Mouse (Mus musculus) heart, embryonic 15.5 days (tissue): ENCODE measurements around the gene Pygm. TPM values are rescaled to one million over a fixed set of nuclear protein-coding genes. Genes with fewer than 3 reads are reported as not detected.

Experiments used
- ATAC-seq: fragments of 200-750 bp; cut with Nextera tagmentation; replicated peaks from 2 replicates; pipeline ENCODE4 v1.8.0; 2017; ENCODE audit warnings: low read depth, moderate TSS enrichment; ENCODE audit not compliant: insufficient number of reproducible peaks, insufficient read depth, low FRiP score
- H3K27ac ChIP-seq: fragments of 300-500 bp; sonication (generic); 2 replicates; pipeline ENCODE4 v1.5.1; 2015; ENCODE audit warnings: mild to moderate bottlenecking, inconsistent platforms
- H3K27me3 ChIP-seq: fragments of 300-500 bp; sonication (generic); 2 replicates; pipeline ENCODE4 v1.6.1; 2015; ENCODE audit warnings: inconsistent platforms
- H3K36me3 ChIP-seq: fragments of 300-500 bp; sonication (generic); 2 replicates; pipeline ENCODE4 v1.6.1; 2015; ENCODE audit warnings: mild to moderate bottlenecking, inconsistent platforms
- H3K4me1 ChIP-seq: fragments of 300-500 bp; sonication (generic); replicated peaks from 2 replicates; pipeline ENCODE4 v1.6.1; 2015; ENCODE audit warnings: inconsistent platforms
- H3K4me2 ChIP-seq: fragments of 300-500 bp; sonication (generic); 2 replicates; pipeline ENCODE4 v1.6.1; 2015; ENCODE audit warnings: inconsistent platforms, mild to moderate bottlenecking, moderate library complexity
- H3K4me3 ChIP-seq: fragments of 300-500 bp; sonication (generic); 2 replicates; pipeline ENCODE4 v1.5.1; 2015; ENCODE audit warnings: mild to moderate bottlenecking, inconsistent platforms
- H3K9ac ChIP-seq: fragments of 300-500 bp; sonication (generic); 2 replicates; pipeline ENCODE4 v1.6.1; 2015; ENCODE audit warnings: mild to moderate bottlenecking, inconsistent platforms
- H3K9me3 ChIP-seq: fragments of 300-500 bp; sonication (generic); replicated peaks from 2 replicates; pipeline ENCODE4 v1.6.1; 2016; ENCODE audit warnings: inconsistent platforms
- WGBS: fragments of 180-500 bp; shearing (Covaris S2); methylation state at CpG from one replicate; pipeline ENCODE4 v1.1.7; 2015; ENCODE audit warnings: mixed read lengths; 5-methylcytosine and 5-hydroxymethylcytosine counted together
- polyA plus RNA-seq: library from polyadenylated mRNA; unstranded; fragments of >200 nt; fragmentation: Nextera tagmentation; extraction: Ambion mirVana; gene quantifications from 2 replicates; pipeline ENCODE4 v1.2.1, GENCODE M21; 2015

Pygm gene
- polyA plus RNA-seq, 1 experiment from 2014 or later, result 297 TPM

DNA sequence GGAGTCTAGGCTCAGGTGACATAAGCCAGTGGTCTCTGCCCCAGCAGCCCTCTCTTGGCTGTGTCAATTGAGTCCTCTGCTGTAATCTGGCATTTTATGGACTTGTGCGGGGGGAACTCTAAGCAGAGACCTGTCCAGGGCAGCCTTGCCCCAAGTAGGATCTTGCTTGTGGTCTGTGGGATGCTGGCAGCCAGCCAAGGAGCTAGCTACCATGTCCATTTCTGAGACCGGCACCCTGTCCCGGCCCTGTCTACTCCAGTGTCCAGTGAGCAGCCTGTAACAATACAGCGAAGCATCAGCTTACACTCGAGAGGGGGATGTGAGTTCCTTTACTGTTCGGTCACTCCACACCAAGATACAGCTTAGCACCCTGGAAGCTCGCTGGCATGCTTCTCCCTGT, 30.2 kb upstream of the Pygm start:
- 0 out of 2 replicates have a peak, but pooled peaks cover 4% of the 10 kb centered on the region for H3K36me3 ChIP-seq
- no peak overlapping the region for H3K27ac ChIP-seq
- H3K9me3 ChIP-seq, result no peaks in the 10 kb centered on the region
- 59% methylated on average over 7 of the region's 7 CpGs for WGBS
- no peak overlapping the region for H3K4me2 ChIP-seq
- no peak for ATAC-seq
- no peak overlapping the region for H3K9ac ChIP-seq
- no peak overlapping the region for H3K4me3 ChIP-seq
- H3K27me3 ChIP-seq, result no peaks in the 10 kb centered on the region
- peaks cover 16% of the 10 kb centered on the region; the same call in 1 of the 2 replicates for H3K4me1 ChIP-seq

DNA sequence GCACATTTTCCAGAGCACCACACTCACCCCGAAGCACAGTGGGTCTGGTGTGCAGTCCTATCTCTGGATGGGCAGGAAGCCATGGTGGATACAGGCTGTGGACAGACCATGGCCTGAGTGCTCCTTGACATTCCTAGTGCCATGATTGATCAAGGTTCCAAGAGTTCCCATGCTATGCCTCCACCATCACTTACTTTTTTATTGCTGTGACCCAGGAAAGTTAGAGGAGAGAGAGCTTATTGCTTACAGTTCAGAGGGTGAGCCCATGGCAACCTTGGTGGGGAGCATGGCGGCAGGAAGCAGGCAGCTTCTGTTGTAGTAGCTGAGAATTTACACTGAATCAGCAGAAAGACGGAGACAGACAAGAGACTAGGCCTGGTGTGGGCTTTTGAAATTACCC, 22.9 kb upstream of the Pygm start:
- WGBS, result 89% methylated on average over 3 of the region's 3 CpGs
- ATAC-seq, result no peak

GRCm38 (mm10) chr19:6363091-6363410, 21.1 kb upstream of the Pygm start:
- Histone ChIP-seq H3K27me3 (no peaks in the 10 kb centered on the region), H3K27ac (peak overlapping the region; percentile 99), H3K9me3 (no peaks in the 10 kb centered on the region), H3K4me1 (peaks cover 27% of the 10 kb centered on the region), H3K9ac (peak overlapping the region; percentile 41), H3K4me2 (peak overlapping the region; percentile 61), H3K36me3 (peaks cover 29% of the 10 kb centered on the region), H3K4me3 (peak overlapping the region; percentile 99)
- 2% methylated on average over 11 of the region's 11 CpGs for WGBS
- ATAC-seq, result no peak

More for the DNA sequence above, 22.9 kb upstream of the Pygm start:
- Histone ChIP-seq H3K27ac (no peak overlapping the region), H3K9ac (no peak overlapping the region), H3K4me3 (no peak overlapping the region), H3K27me3 (no peaks in the 10 kb centered on the region), H3K36me3 (peaks cover 12% of the 10 kb centered on the region), H3K9me3 (no peaks in the 10 kb centered on the region), H3K4me1 (peaks cover 16% of the 10 kb centered on the region), H3K4me2 (no peak overlapping the region)

DNA sequence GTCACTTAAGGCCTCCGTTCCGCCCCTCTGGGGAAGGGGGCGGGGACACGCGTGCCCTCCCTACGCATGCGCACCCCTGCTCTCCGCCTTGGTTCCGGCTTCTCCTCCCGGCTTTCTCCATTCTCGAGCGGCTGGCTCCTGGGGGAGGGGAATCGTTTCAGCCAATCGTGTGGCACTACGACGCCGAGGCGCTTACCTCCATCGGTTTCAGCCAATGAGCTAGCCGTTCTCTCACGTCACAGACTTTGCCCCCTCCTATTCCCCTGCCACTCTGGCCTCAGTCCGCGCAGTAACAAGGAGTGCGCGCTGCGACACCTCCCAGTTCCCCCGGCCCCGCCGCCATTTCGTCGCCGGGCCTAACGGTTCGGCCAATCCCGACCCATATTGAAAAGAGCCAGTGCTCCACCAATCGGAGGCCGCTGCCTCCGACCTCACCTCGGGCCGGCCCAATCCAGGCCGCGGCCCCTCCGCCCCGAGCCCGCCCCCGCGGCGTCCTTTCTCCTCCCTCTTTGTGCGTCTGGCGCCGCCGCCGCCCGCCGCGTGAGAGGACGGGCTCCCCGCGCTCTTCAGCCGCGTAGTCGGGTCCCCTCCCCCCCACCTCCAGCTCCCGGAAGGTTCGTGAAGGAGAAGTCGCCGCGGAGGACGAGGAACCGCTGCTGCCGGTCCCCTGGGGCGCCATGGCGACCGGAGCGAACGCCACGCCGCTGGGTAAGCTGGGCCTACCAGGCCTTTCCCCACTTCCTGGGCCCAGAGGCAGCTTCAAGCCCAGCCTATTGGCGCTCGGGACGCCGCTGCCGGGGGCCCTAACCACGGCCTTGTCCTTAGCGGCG, 20.6 kb upstream of the Pygm start, which contains the start of gene Sf1:
TSS of gene Sf1 (plus strand) at position 280 of the 830 bp plus-strand sequence.
- H3K9me3 ChIP-seq, result no peaks in the 10 kb centered on the region
- ATAC-seq, result peak; percentile 98
- peak within 1 kb of the TSS; percentile 99 for H3K4me3 ChIP-seq
- peak within 1 kb of the TSS; percentile 99 for H3K9ac ChIP-seq
- peak within 1 kb of the TSS; percentile 89 for H3K4me2 ChIP-seq
- H3K4me1 ChIP-seq, result peaks cover 27% of the 10 kb centered on the region
- H3K36me3 ChIP-seq, result peaks cover 35% of the 10 kb centered on the region
- H3K27ac ChIP-seq, result peak within 1 kb of the TSS; percentile 99
- 1% methylated on average over 85 of the region's 85 CpGs for WGBS
- H3K27me3 ChIP-seq, result no peaks in the 10 kb centered on the region

- Histone ChIP-seq H3K9me3 (no peaks in the 10 kb centered on the region), H3K36me3 (peaks cover 40% of the 10 kb centered on the region), H3K27ac (peak overlapping the region; percentile 99), H3K4me3 (peak overlapping the region; percentile 99), H3K27me3 (no peaks in the 10 kb centered on the region), H3K4me2 (peak overlapping the region; percentile 89), H3K9ac (peak overlapping the region; percentile 99), H3K4me1 (peaks cover 27% of the 10 kb centered on the region)
- ATAC-seq, result no peak
- WGBS, result under 1% methylated on average over 54 of the region's 55 CpGs
Measured at GRCm38 (mm10) chr19:6364317-6364725, 19.9 kb upstream of the Pygm start.

DNA sequence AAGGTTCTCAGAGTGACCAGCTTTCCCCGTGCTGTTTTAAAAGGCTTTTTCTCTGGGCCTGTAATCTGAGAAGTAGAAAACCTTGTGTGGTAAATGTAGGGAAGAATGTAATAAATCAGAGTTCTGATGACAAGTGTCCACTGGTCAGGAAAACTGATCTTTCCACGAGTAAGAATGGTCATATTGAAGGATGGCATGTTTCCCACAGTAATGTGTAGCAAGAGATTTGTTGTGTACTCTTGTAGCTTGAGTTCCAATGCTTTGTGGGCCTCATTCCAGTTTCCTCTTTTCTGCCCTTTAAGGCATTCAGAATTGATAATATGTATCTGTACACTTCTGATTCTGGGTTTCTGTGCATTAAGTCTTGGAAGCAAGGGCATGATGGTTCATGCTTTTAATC, 19.4 kb upstream of the Pygm start:
- Histone ChIP-seq H3K9ac (peak overlapping the region; percentile 99), H3K36me3 (peaks cover 46% of the 10 kb centered on the region), H3K4me2 (peak overlapping the region; percentile 89), H3K27ac (peak overlapping the region; percentile 99), H3K27me3 (no peaks in the 10 kb centered on the region), H3K4me1 (peaks cover 27% of the 10 kb centered on the region), H3K4me3 (peak overlapping the region; percentile 99), H3K9me3 (no peaks in the 10 kb centered on the region)
- WGBS, result 0% methylated on average over 2 of the region's 2 CpGs
- no peak for ATAC-seq

GRCm38 (mm10) chr19:6370175-6370574, 14.0 kb upstream of the Pygm start:
- Histone ChIP-seq H3K4me1 (peaks cover 28% of the 10 kb centered on the region), H3K27me3 (no peaks in the 10 kb centered on the region), H3K9me3 (no peaks in the 10 kb centered on the region), H3K4me2 (no peak overlapping the region), H3K4me3 (no peak overlapping the region), H3K27ac (no peak overlapping the region), H3K9ac (no peak overlapping the region), H3K36me3 (peaks cover 96% of the 10 kb centered on the region)
- no peak for ATAC-seq
- WGBS, result 84% methylated on average over 2 of the region's 2 CpGs

GRCm38 (mm10) chr19:6372433-6372832, 11.8 kb upstream of the Pygm start:
- peaks cover 27% of the 10 kb centered on the region for H3K4me1 ChIP-seq
- no peak for ATAC-seq
- WGBS, result 90% methylated on average over 3 of the region's 3 CpGs
- H3K4me2 ChIP-seq, result no peak overlapping the region
- H3K4me3 ChIP-seq, result no peak overlapping the region
- no peak overlapping the region for H3K9ac ChIP-seq
- no peaks in the 10 kb centered on the region for H3K9me3 ChIP-seq
- peaks cover 98% of the 10 kb centered on the region for H3K36me3 ChIP-seq
- H3K27me3 ChIP-seq, result no peaks in the 10 kb centered on the region
- H3K27ac ChIP-seq, result no peak overlapping the region

- Histone ChIP-seq H3K27ac (peak overlapping the region; percentile 31), H3K4me2 (no peak overlapping the region), H3K4me3 (no peak overlapping the region), H3K9me3 (no peaks in the 10 kb centered on the region), H3K4me1 (peaks cover 32% of the 10 kb centered on the region), H3K36me3 (peaks cover 98% of the 10 kb centered on the region), H3K9ac (no peak overlapping the region), H3K27me3 (no peaks in the 10 kb centered on the region)
- ATAC-seq, result 0 out of 2 replicates have a peak, but pooled peaks have one; percentile 20
- 60% methylated on average over 12 of the region's 12 CpGs for WGBS
Measured at GRCm38 (mm10) chr19:6373539-6374400, 10.4 kb upstream of the Pygm start.

DNA sequence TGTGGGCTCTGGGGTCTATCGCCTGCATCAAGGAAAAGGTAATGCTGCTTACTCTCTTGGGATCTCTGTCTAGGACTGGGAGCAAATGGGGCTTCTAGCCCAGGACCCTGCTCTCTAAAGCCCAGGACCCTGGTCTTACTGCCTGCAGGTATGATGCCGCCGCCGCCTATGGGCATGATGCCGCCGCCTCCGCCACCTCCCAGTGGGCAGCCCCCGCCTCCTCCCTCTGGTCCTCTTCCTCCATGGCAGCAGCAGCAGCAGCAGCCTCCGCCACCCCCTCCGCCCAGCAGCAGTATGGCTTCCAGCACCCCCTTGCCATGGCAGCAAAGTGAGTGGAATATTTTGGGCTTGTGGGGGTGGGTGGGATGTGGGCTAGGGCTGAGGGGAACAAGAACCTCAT, 9.6 kb upstream of the Pygm start:
- WGBS, result 94% methylated on average over 10 of the region's 10 CpGs
- H3K4me3 ChIP-seq, result no peak overlapping the region
- no peak for ATAC-seq

DNA sequence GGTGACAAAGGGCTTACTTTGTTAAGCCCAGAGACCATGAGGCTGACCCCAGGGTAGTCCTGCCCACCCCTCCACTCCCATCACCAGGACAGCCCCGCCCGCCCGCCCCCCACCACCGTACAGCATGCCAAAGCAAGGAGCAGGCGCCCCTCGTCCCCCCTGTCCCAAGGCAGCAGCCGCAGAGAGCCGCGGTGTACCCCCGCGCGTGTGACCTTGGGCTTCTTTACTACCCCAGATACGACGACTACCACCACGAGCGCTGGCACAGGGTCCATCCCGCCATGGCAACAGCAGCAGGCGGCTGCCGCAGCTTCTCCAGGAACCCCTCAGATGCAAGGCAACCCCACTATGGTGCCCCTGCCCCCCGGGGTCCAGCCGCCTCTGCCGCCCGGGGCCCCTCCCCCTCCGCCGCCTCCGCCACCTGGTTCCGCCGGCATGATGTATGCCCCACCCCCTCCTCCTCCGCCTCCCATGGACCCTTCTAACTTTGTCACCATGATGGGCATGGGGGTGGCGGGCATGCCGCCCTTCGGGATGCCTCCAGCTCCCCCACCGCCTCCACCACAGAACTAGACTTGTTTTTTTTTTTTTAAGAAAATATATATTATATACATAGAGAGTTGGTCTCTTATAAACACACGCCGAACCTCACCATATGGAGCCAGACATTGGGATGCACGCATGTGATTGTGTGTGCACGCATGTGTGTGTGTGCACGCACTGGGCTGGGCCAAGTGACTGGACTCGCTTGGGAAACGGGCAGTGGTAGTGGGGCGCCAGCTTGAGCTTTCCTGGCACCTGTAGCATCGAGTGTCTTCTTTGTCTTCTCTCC, 8.6 kb upstream of the Pygm start:
- ATAC-seq, result no peak
- Histone ChIP-seq H3K27ac (no peak overlapping the region), H3K4me3 (no peak overlapping the region), H3K9me3 (no peaks in the 10 kb centered on the region), H3K4me2 (no peak overlapping the region), H3K9ac (no peak overlapping the region), H3K36me3 (peaks cover 88% of the 10 kb centered on the region), H3K4me1 (peaks cover 32% of the 10 kb centered on the region), H3K27me3 (no peaks in the 10 kb centered on the region)
- WGBS, result 90% methylated on average over 40 of the region's 42 CpGs

More for the DNA sequence above, 9.6 kb upstream of the Pygm start:
- Histone ChIP-seq H3K9me3 (no peaks in the 10 kb centered on the region), H3K27ac (no peak overlapping the region), H3K4me2 (no peak overlapping the region), H3K4me1 (peaks cover 32% of the 10 kb centered on the region), H3K27me3 (no peaks in the 10 kb centered on the region), H3K36me3 (peaks cover 96% of the 10 kb centered on the region), H3K9ac (no peak overlapping the region)
